Mouse (Mus musculus): ENCODE data around the gene Kcnb1.

- TF ChIP-seq CTCF (IDR thresholded peaks at IDR 0.05; ENCODE audit: low read depth, low read length) (no peak), POLR2A (IDR thresholded peaks at IDR 0.05; ENCODE audit: borderline replicate concordance, low read depth, low read length) (no peak)
These were observed 49.3 kb upstream of the Kcnb1 start for GRCm38 (mm10) chr2:167239262-167239661.
